Mouse (Mus musculus): ENCODE data around the gene B3galt1.

DNA sequence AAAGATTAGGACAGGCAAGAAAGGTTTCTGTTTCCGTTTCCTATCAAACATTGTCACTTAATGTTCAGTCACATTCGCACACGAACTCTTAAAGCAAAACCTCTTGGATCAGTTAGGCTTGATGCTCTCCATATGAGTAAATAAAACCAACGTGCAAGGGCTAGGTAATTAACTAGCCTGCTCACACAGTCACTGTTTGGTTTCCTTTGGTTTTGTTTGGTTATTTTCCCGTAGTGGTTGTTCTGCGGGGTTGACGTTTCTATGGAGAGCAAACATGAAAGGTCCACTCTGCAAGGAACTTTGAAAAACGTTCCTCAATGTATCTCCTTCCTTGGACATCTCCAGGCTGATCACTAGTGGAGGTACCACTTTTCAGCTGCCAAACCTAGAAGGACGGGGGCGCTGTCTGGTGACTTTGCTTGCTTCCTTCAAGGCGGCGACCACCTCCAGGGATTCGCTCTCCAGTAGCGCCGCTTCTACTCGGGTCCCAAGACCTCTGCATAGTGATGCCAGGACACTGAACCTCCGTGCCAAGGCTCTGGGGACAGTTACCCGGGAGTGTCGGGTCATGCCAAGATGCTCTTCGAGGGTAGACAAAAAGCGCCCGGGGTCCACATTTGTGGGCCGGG lies 706 bp upstream of the B3galt1 start:
- no peak for TF ChIP-seq POLR2A (IDR thresholded peaks at IDR 0.05; ENCODE audit: low read depth, low read length)
- no peak for TF ChIP-seq CTCF (IDR thresholded peaks at IDR 0.05; ENCODE audit: extremely low read depth, insufficient read depth, insufficient read length, insufficient replicate concordance)

Data from spleen, adult 2 months (tissue).